Mouse (Mus musculus) neutrophil, adult 65 days (primary cell): Measurements from ENCODE around the gene Gabre. TPM values are rescaled to one million over a fixed set of nuclear protein-coding genes. Genes with fewer than 3 reads are reported as not detected.

Experiments used
- total RNA-seq: library from RNA; stranded (reverse); gene quantifications from 2 replicates; pipeline ENCODE4 v1.2.4, GENCODE M21; 2023

Gabre gene
- not detected in 2 replicates for total RNA-seq

DNA sequence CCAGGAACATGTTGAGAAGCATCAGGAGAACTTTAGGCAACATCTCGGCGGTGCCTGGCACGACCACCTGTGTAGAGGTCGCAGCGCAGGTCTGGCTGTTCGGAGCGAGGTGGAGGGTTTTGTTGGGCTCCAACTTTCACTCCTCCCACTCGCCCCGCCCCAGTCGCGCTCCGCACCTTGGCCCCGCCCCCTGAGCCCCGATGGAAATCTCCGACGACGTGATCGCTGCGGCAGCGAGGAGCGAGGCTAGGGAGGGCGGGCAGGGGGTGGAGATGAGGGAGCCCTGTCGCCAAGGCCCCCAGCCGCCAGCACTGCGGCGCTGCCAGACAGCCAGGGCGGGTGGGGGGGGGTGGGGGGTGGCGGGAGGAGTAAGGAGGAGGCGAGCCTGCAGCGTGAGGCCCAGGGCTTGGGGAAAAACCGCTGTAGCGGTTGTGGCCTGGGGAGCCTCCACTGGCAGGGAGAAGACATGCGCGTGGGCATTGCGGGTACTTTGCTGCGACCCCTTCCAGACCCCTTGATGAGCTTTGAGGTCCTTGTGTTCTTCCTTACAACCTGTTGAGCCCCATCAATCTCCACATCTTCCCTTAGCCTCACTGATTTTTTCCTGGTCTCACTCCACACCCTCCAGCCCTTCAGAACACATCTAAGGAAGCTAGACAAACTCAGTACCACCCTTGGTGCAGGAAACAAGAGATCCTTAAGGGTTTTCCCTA lies at the start of gene Gabre:
Gene Gabre (minus strand): TSS at position 145 of the 713 bp plus-strand sequence.

DNA sequence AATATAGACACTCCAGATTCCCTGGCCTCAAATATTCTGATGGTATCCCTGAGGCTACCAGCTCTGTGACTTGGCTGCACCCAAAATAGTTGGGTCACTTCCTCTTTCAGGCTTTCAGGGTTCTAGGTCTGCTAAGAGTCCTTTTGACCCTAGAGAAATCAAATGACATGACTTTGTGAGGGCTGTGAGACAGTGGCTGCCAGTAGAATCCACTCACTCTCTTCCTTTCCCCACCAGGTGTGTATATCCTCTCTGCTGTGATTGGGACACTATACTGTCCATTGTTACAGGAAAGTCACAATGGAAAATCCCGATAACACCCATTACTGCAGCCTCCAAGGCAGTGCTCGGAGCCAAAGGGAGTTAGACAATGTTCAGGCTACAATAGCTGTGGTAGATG lies 52.9 kb downstream of the Gabre start, which contains the start of gene Magea4:
Gene Magea4 (plus strand): TSS at position 301 of the 400 bp plus-strand sequence.

Other genes starting within 250 kb of the Gabre start
- gene Magea4, start 52.8 kb downstream of the Gabre start, total RNA-seq = not detected in 2 replicates
- gene Magea10, start 112.1 kb upstream of the Gabre start, total RNA-seq = not detected in 2 replicates